Mouse (Mus musculus) midbrain, embryonic 16.5 days (tissue): ENCODE measurements at regions not wholly inside any gene's neighbourhood (a gene's known extent, or its start where the extent isn't known, plus 50 kb on each side); places are given as distances from the start of the nearest gene placed in this dataset.

ENCODE experiments used
- ATAC-seq: fragments of 200-750 bp; cut with Nextera tagmentation; 2 replicates; pipeline ENCODE4 v1.8.0; 2017; ENCODE audit warnings: moderate TSS enrichment
- H3K27ac ChIP-seq: fragments of 300-500 bp; sonication (generic); 2 replicates; pipeline ENCODE4 v1.5.1; 2014; ENCODE audit warnings: mild to moderate bottlenecking, low read length, mixed read lengths
- H3K27me3 ChIP-seq: fragments of 300-500 bp; sonication (generic); 2 replicates; pipeline ENCODE4 v1.6.1; 2014; ENCODE audit warnings: low read depth, low read length, mixed read lengths; ENCODE audit not compliant: control insufficient read depth, insufficient read depth
- H3K36me3 ChIP-seq: fragments of 300-500 bp; sonication (generic); 2 replicates; pipeline ENCODE4 v1.6.1; 2014; ENCODE audit warnings: mild to moderate bottlenecking, low read length, moderate library complexity, mixed read lengths; ENCODE audit not compliant: control insufficient read depth, insufficient read depth
- H3K4me1 ChIP-seq: fragments of 300-500 bp; sonication (generic); 2 replicates; pipeline ENCODE4 v1.6.1; 2014; ENCODE audit warnings: mild to moderate bottlenecking, low read length, mixed read lengths; ENCODE audit not compliant: control insufficient read depth, insufficient read depth
- H3K4me2 ChIP-seq: fragments of 300-500 bp; sonication (generic); 2 replicates; pipeline ENCODE4 v1.6.1; 2014; ENCODE audit warnings: mild to moderate bottlenecking, low read length, mixed read lengths
- H3K4me3 ChIP-seq: fragments of 300-500 bp; sonication (generic); 2 replicates; pipeline ENCODE4 v1.5.1; 2014; ENCODE audit warnings: low read depth, mild to moderate bottlenecking, low read length, moderate library complexity, mixed read lengths
- H3K9ac ChIP-seq: fragments of 300-500 bp; sonication (generic); 2 replicates; pipeline ENCODE4 v1.6.1; 2014; ENCODE audit warnings: low read depth, low read length, mixed read lengths
- H3K9me3 ChIP-seq: fragments of 300-500 bp; sonication (generic); replicated peaks from 2 replicates; pipeline ENCODE4 v1.6.1; 2014; ENCODE audit warnings: mild to moderate bottlenecking, low read length, mixed read lengths; ENCODE audit not compliant: control insufficient read depth, poor library complexity, severe bottlenecking
- WGBS: fragments of 180-500 bp; shearing (Covaris S2); extraction: QIAGEN DNeasy Blood & Tissue Kit; methylation state at CpG from one replicate; pipeline ENCODE4 v1.1.7; 2014; 5-methylcytosine and 5-hydroxymethylcytosine counted together

DNA sequence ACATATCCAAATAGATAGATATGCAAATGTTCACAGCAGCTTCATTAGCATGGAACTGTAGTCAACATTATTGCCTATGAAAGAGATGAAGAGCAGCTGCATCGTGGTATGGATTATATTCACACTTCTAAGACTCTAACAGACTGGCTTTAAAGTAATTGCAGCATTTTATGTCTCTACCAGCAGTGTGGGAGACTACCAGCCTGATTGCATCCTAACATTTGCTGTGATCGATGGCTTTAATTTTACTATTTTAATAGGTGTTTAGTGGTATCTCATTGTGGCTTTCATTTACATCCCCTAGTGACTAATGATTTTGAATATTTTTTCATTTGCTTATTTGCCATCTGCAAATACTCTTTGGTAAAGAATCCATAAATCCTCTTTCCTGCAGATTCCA lies 574.1 kb downstream of the Ccdc50 start:
- no peak overlapping the region for H3K4me2 ChIP-seq
- ATAC-seq, result no peak
- 69% methylated on average over 2 of the region's 2 CpGs for WGBS

DNA sequence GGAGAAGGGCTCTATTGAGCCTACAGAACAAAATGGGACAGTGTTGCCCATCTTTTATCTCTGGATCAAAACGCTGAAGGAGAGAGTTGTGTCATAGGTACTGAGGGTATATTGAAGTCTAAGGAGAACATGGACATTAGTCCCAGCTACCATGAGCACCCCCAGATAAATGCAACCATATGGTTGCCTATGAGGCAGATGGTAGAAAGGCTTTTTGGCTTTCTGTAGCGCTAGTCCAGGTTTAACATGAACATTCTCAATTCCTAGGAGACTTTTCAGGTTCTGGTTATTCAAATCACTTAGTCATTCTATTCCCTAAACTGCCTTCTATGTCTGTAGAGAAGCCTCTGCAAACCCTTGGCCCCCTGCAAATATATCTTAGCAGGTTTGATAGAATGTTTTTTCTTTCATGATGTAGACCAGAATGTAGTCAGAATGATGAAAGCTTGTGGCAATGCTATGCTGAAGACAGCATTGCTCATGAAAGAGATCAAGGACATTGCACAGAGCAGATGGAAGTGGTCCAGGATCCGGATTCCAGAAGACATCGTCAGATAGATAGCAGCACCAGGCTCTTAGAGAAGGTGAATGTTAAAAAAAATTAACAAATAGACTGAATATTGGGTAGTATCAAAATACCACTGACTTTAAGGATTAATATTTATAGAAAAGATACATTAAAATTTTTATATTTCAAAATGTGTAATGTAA lies 590.2 kb downstream of the Ccdc50 start:
- Histone ChIP-seq H3K4me1 (no peaks in the 10 kb centered on the region), H3K4me3 (no peak overlapping the region), H3K27ac (no peak overlapping the region), H3K27me3 (no peaks in the 10 kb centered on the region), H3K36me3 (no peaks in the 10 kb centered on the region), H3K9ac (no peak overlapping the region), H3K4me2 (no peak overlapping the region), H3K9me3 (no peaks in the 10 kb centered on the region)
- ATAC-seq, result no peak
- 86% methylated on average over 4 of the region's 4 CpGs for WGBS

More for the DNA sequence above, 574.1 kb downstream of the Ccdc50 start:
- Histone ChIP-seq H3K36me3 (no peaks in the 10 kb centered on the region), H3K9ac (no peak overlapping the region), H3K27me3 (no peaks in the 10 kb centered on the region), H3K4me1 (no peaks in the 10 kb centered on the region), H3K9me3 (no peaks in the 10 kb centered on the region), H3K4me3 (no peak overlapping the region), H3K27ac (no peak overlapping the region)

DNA sequence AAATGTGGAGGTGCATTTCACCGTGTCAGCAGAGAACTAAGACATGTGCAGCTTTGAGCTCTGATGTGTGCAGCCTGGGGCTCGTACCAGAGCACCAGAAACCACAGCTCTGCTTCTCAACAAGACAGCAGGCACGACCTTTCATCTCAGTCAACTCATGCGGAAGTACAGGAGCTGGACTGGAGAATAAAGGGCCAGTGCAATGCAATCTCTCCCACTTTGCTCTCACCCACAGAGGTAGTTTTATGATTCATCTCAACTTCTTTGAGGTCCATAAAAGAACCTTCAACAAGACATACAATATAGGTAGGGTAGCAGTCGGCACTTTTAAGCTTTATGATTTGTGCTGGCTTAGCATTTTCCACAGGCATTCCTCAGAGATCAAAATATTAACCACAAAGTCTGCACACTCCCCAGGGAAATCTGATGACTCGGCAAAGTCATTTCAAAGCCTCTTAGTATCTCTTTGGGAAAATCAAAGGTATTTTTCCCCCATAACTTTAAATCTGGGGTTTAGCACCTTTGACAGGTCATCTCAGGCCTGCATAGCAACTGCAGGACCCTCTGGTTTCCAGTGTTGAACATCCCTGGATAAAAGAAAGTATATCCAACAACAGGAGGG lies 626.7 kb downstream of the Ccdc50 start:
- Histone ChIP-seq H3K27me3 (no peaks in the 10 kb centered on the region), H3K4me1 (no peaks in the 10 kb centered on the region), H3K4me3 (no peak overlapping the region), H3K9me3 (no peaks in the 10 kb centered on the region), H3K4me2 (no peak overlapping the region), H3K36me3 (no peaks in the 10 kb centered on the region), H3K9ac (no peak overlapping the region), H3K27ac (no peak overlapping the region)
- peak; percentile 76; the same call in 1 of the 2 replicates for ATAC-seq
- WGBS, result 51% methylated on average over 6 of the region's 6 CpGs

DNA sequence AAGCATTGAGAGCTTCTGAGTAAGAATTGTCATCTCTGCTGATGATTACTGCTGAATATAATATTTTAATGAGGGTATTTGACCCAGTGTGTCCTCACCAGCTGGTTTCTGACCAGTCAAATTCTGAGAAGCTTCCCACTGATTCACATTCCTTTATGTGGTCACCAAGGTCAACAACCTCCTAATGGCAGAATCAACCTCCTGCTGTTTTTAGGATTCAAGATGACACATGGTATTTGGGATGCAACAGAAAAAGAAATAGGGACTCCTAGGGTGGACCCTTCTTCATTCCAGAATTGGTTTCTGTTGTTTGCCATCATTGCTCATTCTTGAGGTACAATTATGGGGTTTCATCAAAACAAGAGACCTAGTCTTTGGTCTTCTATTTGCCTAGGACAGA lies 629.6 kb downstream of the Ccdc50 start:
- no peak overlapping the region for H3K4me3 ChIP-seq
- ATAC-seq, result no peak
- H3K27ac ChIP-seq, result no peak overlapping the region
- no peaks in the 10 kb centered on the region for H3K9me3 ChIP-seq
- no peak overlapping the region for H3K9ac ChIP-seq
- H3K4me1 ChIP-seq, result no peaks in the 10 kb centered on the region
- H3K36me3 ChIP-seq, result no peaks in the 10 kb centered on the region
- no peaks in the 10 kb centered on the region for H3K27me3 ChIP-seq
- no peak overlapping the region for H3K4me2 ChIP-seq

DNA sequence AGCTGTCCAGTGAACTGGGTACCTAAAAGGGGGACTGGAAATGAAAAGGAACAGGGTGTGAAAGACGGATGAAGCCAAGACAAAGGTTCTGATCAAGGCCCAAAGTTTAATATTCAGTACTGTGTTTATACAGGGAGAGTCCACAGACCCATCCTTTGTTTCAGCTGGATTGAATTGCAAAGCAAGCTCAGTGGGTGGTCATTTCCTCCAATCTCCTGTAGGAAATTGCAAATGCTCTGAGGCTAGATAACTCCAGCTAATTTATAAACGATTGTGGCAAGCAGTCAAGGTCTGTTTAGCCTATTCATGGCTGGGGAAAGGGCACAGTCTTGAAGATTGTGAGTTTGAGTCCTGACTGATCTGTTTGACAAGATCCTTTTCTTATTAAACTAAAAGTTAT lies 650.3 kb downstream of the Ccdc50 start:
- H3K36me3 ChIP-seq, result no peaks in the 10 kb centered on the region
- WGBS, result 18% methylated on average over 2 of the region's 2 CpGs
- H3K9me3 ChIP-seq, result no peaks in the 10 kb centered on the region
- H3K27ac ChIP-seq, result no peak overlapping the region
- no peak overlapping the region for H3K9ac ChIP-seq
- no peak overlapping the region for H3K4me2 ChIP-seq
- no peaks in the 10 kb centered on the region for H3K27me3 ChIP-seq
- no peak for ATAC-seq
- no peaks in the 10 kb centered on the region; the same call in 1 of the 2 replicates for H3K4me1 ChIP-seq
- H3K4me3 ChIP-seq, result no peak overlapping the region

DNA sequence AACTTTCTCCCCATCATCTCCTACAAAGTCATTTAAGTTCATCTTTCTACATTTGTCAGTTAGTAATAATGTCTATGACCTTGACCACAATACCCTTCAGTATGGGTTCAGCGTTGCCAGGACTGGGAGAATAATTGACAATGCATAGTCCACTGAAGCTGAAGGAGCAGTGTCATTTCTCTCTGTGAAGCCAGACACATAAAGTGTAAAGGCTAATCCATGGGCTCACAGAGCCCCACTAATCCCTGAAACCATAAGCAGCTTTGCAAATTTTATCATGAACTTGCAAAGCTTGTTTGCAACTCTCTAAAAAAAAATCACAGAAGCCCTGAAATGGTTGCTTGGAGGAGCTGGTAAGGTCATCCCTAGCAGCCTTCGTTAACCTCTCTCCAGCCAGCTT lies 654.4 kb downstream of the Ccdc50 start:
- no peaks in the 10 kb centered on the region for H3K9me3 ChIP-seq
- no peaks in the 10 kb centered on the region; the same call in 1 of the 2 replicates for H3K4me1 ChIP-seq
- ATAC-seq, result no peak
- H3K9ac ChIP-seq, result no peak overlapping the region
- WGBS, result 10% methylated on average over 2 of the region's 2 CpGs
- no peaks in the 10 kb centered on the region for H3K36me3 ChIP-seq
- H3K4me3 ChIP-seq, result no peak overlapping the region
- H3K27me3 ChIP-seq, result no peaks in the 10 kb centered on the region
- H3K4me2 ChIP-seq, result no peak overlapping the region
- H3K27ac ChIP-seq, result no peak overlapping the region

DNA sequence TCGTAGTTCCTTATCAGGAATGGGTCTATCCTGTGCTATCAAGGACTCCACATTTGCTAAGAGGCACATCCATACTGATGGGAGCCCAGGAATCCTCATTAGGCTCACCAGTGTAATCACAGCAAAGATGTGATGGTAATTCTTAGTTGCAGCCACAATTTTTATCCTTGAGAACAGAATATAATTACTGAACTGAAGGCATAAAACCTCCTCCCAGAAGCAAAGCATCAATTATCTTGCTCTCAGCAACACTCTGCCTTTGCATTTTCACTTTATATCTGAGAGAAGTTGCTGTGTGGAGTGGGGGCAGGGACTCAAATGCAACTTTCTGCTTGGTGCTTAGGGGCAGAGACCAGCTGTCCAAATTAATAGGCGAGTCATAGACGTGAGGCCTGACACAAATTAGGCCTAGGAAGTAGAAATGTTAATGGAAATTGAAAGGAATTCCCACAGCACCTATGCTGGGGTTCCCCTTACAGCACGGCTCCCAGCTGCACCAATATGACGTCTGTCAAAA lies 676.2 kb downstream of the Ccdc50 start:
- H3K36me3 ChIP-seq, result no peaks in the 10 kb centered on the region
- ATAC-seq, result peak; percentile 91
- H3K4me3 ChIP-seq, result no peak overlapping the region
- WGBS, result 44% methylated on average over 5 of the region's 5 CpGs
- no peaks in the 10 kb centered on the region for H3K4me1 ChIP-seq
- no peak overlapping the region for H3K27ac ChIP-seq
- no peaks in the 10 kb centered on the region for H3K27me3 ChIP-seq
- no peak overlapping the region for H3K4me2 ChIP-seq
- no peaks in the 10 kb centered on the region for H3K9me3 ChIP-seq
- no peak overlapping the region for H3K9ac ChIP-seq

DNA sequence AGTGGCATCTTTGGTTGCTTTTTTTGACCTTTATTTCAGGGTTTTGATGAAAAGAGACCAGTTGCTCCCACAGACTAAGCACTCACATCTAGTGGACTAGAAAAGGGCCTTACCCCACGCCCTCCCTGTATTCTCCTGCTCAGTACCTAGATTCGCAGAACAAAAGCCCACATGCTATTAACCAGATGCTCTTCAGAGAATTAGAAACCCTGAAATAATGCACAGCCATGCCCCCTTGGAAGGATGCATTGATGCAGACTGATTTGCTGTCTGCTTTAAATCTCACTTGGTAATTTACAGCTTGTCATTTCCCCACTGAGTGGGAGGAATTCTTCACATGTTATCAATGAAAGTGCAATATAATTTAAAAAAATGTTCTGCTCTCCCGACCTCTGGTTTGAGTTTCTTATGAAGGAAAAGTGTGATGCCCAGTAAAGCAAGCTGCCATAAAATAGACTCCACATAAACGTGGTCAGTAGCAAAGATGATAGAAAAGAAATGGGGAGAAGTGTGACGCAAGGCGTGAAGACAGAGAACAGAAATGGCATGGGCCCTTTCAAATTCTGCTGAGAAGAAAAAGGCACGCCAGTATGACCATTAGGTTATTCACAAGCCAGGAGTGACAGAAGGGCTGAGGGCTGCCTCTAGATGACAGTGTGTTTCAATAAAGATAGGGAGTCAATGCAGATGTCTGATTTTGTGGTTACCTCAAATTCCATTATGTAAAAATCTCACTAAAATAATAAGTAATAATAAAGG lies 669.8 kb downstream of the Fgf12 start:
- no peak overlapping the region for H3K4me3 ChIP-seq
- no peaks in the 10 kb centered on the region for H3K9me3 ChIP-seq
- no peaks in the 10 kb centered on the region for H3K4me1 ChIP-seq
- no peak overlapping the region for H3K4me2 ChIP-seq
- H3K27ac ChIP-seq, result no peak overlapping the region
- H3K9ac ChIP-seq, result no peak overlapping the region
- H3K36me3 ChIP-seq, result no peaks in the 10 kb centered on the region
- no peak for ATAC-seq
- WGBS, result 40% methylated on average over 7 of the region's 7 CpGs
- H3K27me3 ChIP-seq, result no peaks in the 10 kb centered on the region
